Mouse (Mus musculus) neural tube, embryonic 15.5 days (tissue): ENCODE data around the gene Adora2b. TPM values are rescaled to one million over a fixed set of nuclear protein-coding genes. Genes with fewer than 3 reads are reported as not detected.

Source experiments
- ATAC-seq: fragments of 200-750 bp; cut with Nextera tagmentation; 2 replicates; pipeline ENCODE4 v1.8.0; 2017; ENCODE audit warnings: mild to moderate bottlenecking, moderate TSS enrichment, moderate library complexity; ENCODE audit not compliant: low FRiP score
- H3K27ac ChIP-seq: fragments of 300-500 bp; sonication (generic); replicated peaks from 2 replicates; pipeline ENCODE4 v1.5.1; 2015; ENCODE audit warnings: mild to moderate bottlenecking, inconsistent platforms
- H3K27me3 ChIP-seq: fragments of 300-500 bp; sonication (generic); replicated peaks from 2 replicates; pipeline ENCODE4 v1.6.1; 2015; ENCODE audit warnings: inconsistent platforms
- H3K36me3 ChIP-seq: fragments of 300-500 bp; sonication (generic); 2 replicates; pipeline ENCODE4 v1.6.1; 2015; ENCODE audit warnings: inconsistent platforms
- H3K4me1 ChIP-seq: fragments of 300-500 bp; sonication (generic); 2 replicates; pipeline ENCODE4 v1.6.1; 2015; ENCODE audit warnings: inconsistent platforms
- H3K4me2 ChIP-seq: fragments of 300-500 bp; sonication (generic); 2 replicates; pipeline ENCODE4 v1.6.1; 2015; ENCODE audit warnings: inconsistent platforms, mild to moderate bottlenecking, moderate library complexity
- H3K4me3 ChIP-seq: fragments of 300-500 bp; sonication (generic); replicated peaks from 2 replicates; pipeline ENCODE4 v1.5.1; 2015; ENCODE audit warnings: mild to moderate bottlenecking, inconsistent platforms
- H3K9ac ChIP-seq: fragments of 300-500 bp; sonication (generic); replicated peaks from 2 replicates; pipeline ENCODE4 v1.6.1; 2015; ENCODE audit warnings: mild to moderate bottlenecking, inconsistent platforms
- H3K9me3 ChIP-seq: fragments of 300-500 bp; sonication (generic); replicated peaks from 2 replicates; pipeline ENCODE4 v1.6.1; 2016; ENCODE audit warnings: inconsistent platforms
- WGBS: fragments of 180-500 bp; shearing (Covaris S2); methylation state at CpG from one replicate; pipeline ENCODE4 v1.1.7; 2015; ENCODE audit warnings: mixed read lengths; 5-methylcytosine and 5-hydroxymethylcytosine counted together
- polyA plus RNA-seq: library from polyadenylated mRNA; unstranded; fragments of >200 nt; fragmentation: Nextera tagmentation; extraction: Ambion mirVana; gene quantifications from 2 replicates; pipeline ENCODE4 v1.2.1, GENCODE M21; 2015

Gene Adora2b
- polyA plus RNA-seq, 1 experiment from 2014 or later, result 7.1 TPM

- no peak overlapping the region for H3K4me3 ChIP-seq
- H3K4me2 ChIP-seq, result no peak overlapping the region
- 81% methylated on average over 4 of the region's 4 CpGs for WGBS
- no peaks in the 10 kb centered on the region for H3K36me3 ChIP-seq
- no peaks in the 10 kb centered on the region for H3K27me3 ChIP-seq
- H3K9me3 ChIP-seq, result no peaks in the 10 kb centered on the region
- H3K4me1 ChIP-seq, result no peaks in the 10 kb centered on the region
- no peak for ATAC-seq
- H3K9ac ChIP-seq, result no peak overlapping the region
- H3K27ac ChIP-seq, result no peak overlapping the region
These were observed 24.0 kb upstream of the Adora2b start for GRCm38 (mm10) chr11:62224797-62225196.

- 81% methylated on average over 12 of the region's 12 CpGs for WGBS
These were observed 8.0 kb upstream of the Adora2b start for GRCm38 (mm10) chr11:62240631-62241261.

GRCm38 (mm10) chr11:62243871-62244270 is 4.9 kb upstream of the Adora2b start:
- peaks cover 6% of the 10 kb centered on the region for H3K27me3 ChIP-seq
- WGBS, result 89% methylated on average over 8 of the region's 8 CpGs
- no peaks in the 10 kb centered on the region for H3K36me3 ChIP-seq
- no peak overlapping the region for H3K4me2 ChIP-seq
- no peaks in the 10 kb centered on the region for H3K9me3 ChIP-seq
- ATAC-seq, result no peak
- no peak overlapping the region for H3K9ac ChIP-seq
- peaks cover 8% of the 10 kb centered on the region for H3K4me1 ChIP-seq
- no peak overlapping the region for H3K4me3 ChIP-seq
- no peak overlapping the region for H3K27ac ChIP-seq

More at GRCm38 (mm10) chr11:62240631-62241261, 8.0 kb upstream of the Adora2b start:
- H3K4me2 ChIP-seq, result no peak overlapping the region
- H3K4me3 ChIP-seq, result no peak overlapping the region
- H3K36me3 ChIP-seq, result no peaks in the 10 kb centered on the region
- ATAC-seq, result no peak
- H3K27ac ChIP-seq, result no peak overlapping the region
- no peaks in the 10 kb centered on the region for H3K27me3 ChIP-seq
- no peak overlapping the region for H3K9ac ChIP-seq
- no peaks in the 10 kb centered on the region for H3K9me3 ChIP-seq
- H3K4me1 ChIP-seq, result no peaks in the 10 kb centered on the region

GRCm38 (mm10) chr11:62244471-62244870 is 4.3 kb upstream of the Adora2b start:
- no peak overlapping the region for H3K27ac ChIP-seq
- H3K9ac ChIP-seq, result no peak overlapping the region
- no peak overlapping the region for H3K4me3 ChIP-seq
- no peak for ATAC-seq
- WGBS, result 84% methylated on average over 4 of the region's 4 CpGs
- no peak overlapping the region for H3K4me2 ChIP-seq
- no peaks in the 10 kb centered on the region for H3K9me3 ChIP-seq
- no peaks in the 10 kb centered on the region for H3K36me3 ChIP-seq
- peaks cover 14% of the 10 kb centered on the region for H3K4me1 ChIP-seq
- H3K27me3 ChIP-seq, result peaks cover 11% of the 10 kb centered on the region

- Histone ChIP-seq H3K9me3 (no peaks in the 10 kb centered on the region), H3K4me1 (peaks cover 20% of the 10 kb centered on the region), H3K27me3 (peaks cover 29% of the 10 kb centered on the region), H3K4me2 (peak overlapping the region; percentile 100), H3K9ac (peak overlapping the region; percentile 63), H3K4me3 (peak overlapping the region; percentile 76), H3K36me3 (no peaks in the 10 kb centered on the region), H3K27ac (no peak overlapping the region)
- WGBS, result 36% methylated on average over 18 of the region's 18 CpGs
- no peak for ATAC-seq
These were observed 904 bp upstream of the Adora2b start for GRCm38 (mm10) chr11:62247759-62248400.

GRCm38 (mm10) chr11:62249266-62250037 is 668 bp downstream of the Adora2b start:
- Histone ChIP-seq H3K4me2 (peak overlapping the region; percentile 100), H3K27ac (0 out of 2 replicates have a peak overlapping the region, but pooled peaks have one; percentile 56), H3K36me3 (no peaks in the 10 kb centered on the region), H3K27me3 (peaks cover 29% of the 10 kb centered on the region), H3K9ac (peak overlapping the region; percentile 63), H3K4me3 (peak overlapping the region; percentile 76), H3K9me3 (no peaks in the 10 kb centered on the region), H3K4me1 (peaks cover 20% of the 10 kb centered on the region)
- ATAC-seq, result peak; percentile 49; the same call in 1 of the 2 replicates
- WGBS, result 1% methylated on average over 35 of the region's 35 CpGs

- Histone ChIP-seq H3K4me2 (peak overlapping the region; percentile 100), H3K4me3 (no peak overlapping the region), H3K9me3 (no peaks in the 10 kb centered on the region), H3K9ac (no peak overlapping the region), H3K27me3 (peaks cover 29% of the 10 kb centered on the region), H3K4me1 (peaks cover 20% of the 10 kb centered on the region), H3K27ac (no peak overlapping the region), H3K36me3 (no peaks in the 10 kb centered on the region)
- WGBS, result 74% methylated on average over 11 of the region's 11 CpGs
- ATAC-seq, result no peak
These were observed 2.3 kb downstream of the Adora2b start for GRCm38 (mm10) chr11:62251047-62251446.

- Histone ChIP-seq H3K9ac (no peak overlapping the region), H3K4me2 (no peak overlapping the region), H3K27ac (no peak overlapping the region), H3K9me3 (no peaks in the 10 kb centered on the region), H3K4me1 (peaks cover 16% of the 10 kb centered on the region), H3K4me3 (no peak overlapping the region), H3K27me3 (peaks cover 23% of the 10 kb centered on the region), H3K36me3 (no peaks in the 10 kb centered on the region)
- ATAC-seq, result no peak
- WGBS, result 73% methylated on average over 5 of the region's 5 CpGs
These were observed 4.6 kb downstream of the Adora2b start for GRCm38 (mm10) chr11:62253380-62253779.

GRCm38 (mm10) chr11:62259214-62259613 is 10.4 kb downstream of the Adora2b start:
- Histone ChIP-seq H3K27me3 (no peaks in the 10 kb centered on the region), H3K4me1 (no peaks in the 10 kb centered on the region; the same call in 1 of the 2 replicates), H3K4me3 (no peak overlapping the region), H3K9ac (no peak overlapping the region), H3K27ac (no peak overlapping the region), H3K4me2 (no peak overlapping the region), H3K36me3 (no peaks in the 10 kb centered on the region), H3K9me3 (no peaks in the 10 kb centered on the region)
- ATAC-seq, result no peak
- WGBS, result 65% methylated on average over 5 of the region's 5 CpGs

- H3K9ac ChIP-seq, result no peak overlapping the region
- H3K27ac ChIP-seq, result no peak overlapping the region
- H3K36me3 ChIP-seq, result no peaks in the 10 kb centered on the region
- ATAC-seq, result no peak
- no peak overlapping the region for H3K4me3 ChIP-seq
- 69% methylated on average over 7 of the region's 7 CpGs for WGBS
- H3K9me3 ChIP-seq, result no peaks in the 10 kb centered on the region
- H3K4me2 ChIP-seq, result no peak overlapping the region
- no peaks in the 10 kb centered on the region for H3K27me3 ChIP-seq
- peaks cover 14% of the 10 kb centered on the region; the same call in 1 of the 2 replicates for H3K4me1 ChIP-seq
These were observed 14.8 kb downstream of the Adora2b start for GRCm38 (mm10) chr11:62263599-62263998.

- no peaks in the 10 kb centered on the region for H3K9me3 ChIP-seq
- H3K9ac ChIP-seq, result no peak overlapping the region
- ATAC-seq, result no peak
- H3K36me3 ChIP-seq, result no peaks in the 10 kb centered on the region
- no peak overlapping the region for H3K4me2 ChIP-seq
- no peaks in the 10 kb centered on the region for H3K27me3 ChIP-seq
- peaks cover 17% of the 10 kb centered on the region; the same call in 1 of the 2 replicates for H3K4me1 ChIP-seq
- WGBS, result 56% methylated on average over 7 of the region's 7 CpGs
- no peak overlapping the region for H3K4me3 ChIP-seq
- no peak overlapping the region for H3K27ac ChIP-seq
These were observed 15.2 kb downstream of the Adora2b start for GRCm38 (mm10) chr11:62264018-62264417.
